Mouse (Mus musculus) central nervous system, embryonic 18 days (tissue): ENCODE data around the gene Bend4. TPM values are rescaled to one million over a fixed set of nuclear protein-coding genes. Genes with fewer than 3 reads are reported as not detected.

ENCODE experiments used
- polyA plus RNA-seq: library from polyadenylated mRNA; depleted of rRNA; stranded (reverse); fragments of >200 nt; gene quantifications from 2 replicates; pipeline ENCODE4 v1.2.3, GENCODE M21; 2012; rRNA removed

Gene Bend4
- polyA plus RNA-seq = 5.6 and 5.7 TPM in 2 replicates

DNA sequence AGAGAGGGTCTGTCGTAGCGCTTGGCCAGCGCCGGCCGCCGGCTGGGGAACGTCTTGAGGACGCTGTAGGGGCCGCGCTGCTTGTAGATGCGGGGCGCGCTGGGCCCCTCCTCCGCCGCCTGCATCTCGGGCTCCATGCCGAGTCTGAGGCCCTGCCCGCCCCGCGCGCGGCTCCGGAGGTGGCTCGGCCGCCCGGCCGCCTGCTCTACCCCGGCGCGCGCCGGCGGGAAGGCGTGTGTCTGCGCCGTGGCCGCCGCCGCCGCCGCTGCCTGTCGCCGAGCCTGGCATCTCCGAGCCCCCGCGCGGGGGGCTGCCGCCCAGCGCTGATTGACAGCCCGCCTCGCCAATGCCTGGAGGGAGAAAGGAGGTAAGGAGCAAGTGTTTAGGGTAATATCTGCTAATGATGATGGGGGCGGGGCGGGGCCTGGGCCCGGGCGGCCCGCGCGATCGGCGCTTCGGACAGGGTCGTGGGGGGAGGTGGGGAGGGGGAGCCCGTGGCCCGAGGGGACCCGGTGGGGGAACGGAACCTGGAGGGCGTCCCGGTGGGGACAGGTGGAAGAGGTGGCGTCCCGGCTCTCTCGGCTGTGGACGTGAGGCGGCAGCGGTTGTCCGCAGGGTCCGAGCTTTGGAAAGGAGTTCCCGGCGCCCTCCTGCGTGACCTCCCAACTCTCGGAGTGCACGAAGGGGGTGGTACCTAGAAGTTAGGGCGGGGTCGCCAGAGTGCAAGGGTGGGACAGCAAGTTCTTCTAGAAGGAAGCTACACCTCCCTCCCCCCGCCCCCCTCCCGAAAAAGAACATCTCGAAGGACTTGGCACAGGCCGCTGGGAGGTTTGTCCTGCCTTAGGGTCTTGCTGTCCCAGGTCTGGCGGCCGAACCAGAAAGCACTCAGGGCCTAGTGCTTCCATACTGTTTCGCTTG is at the start of gene Bend4:
Bend4 (minus strand) TSS at position 868 of the 918 bp plus-strand sequence.

Other genes starting within 250 kb of the Bend4 start
- 49.9 and 52.0 TPM in 2 replicates for gene Tmem33, start 167.7 kb downstream of the Bend4 start, polyA plus RNA-seq
- gene Slc30a9, start 121.4 kb downstream of the Bend4 start, polyA plus RNA-seq = 82.2 and 94.7 TPM in 2 replicates
- 3.0 and 4.4 TPM in 2 replicates for gene Shisa3, start 179.6 kb upstream of the Bend4 start, polyA plus RNA-seq